Mouse (Mus musculus) CH12.LX (cell line): ENCODE results near the gene Prkcq. TPM values are rescaled to one million over a fixed set of nuclear protein-coding genes. Genes with fewer than 3 reads are reported as not detected.
"Not testable (repeated sequence)": the region's sequence is repeated elsewhere in the genome, so short reads cannot be mapped to it uniquely, and the experiment has no call there.

Experiments
- DNase-seq: peaks from one replicate; pipeline ENCODE4 v3.0.0-alpha.2; 2013; ENCODE audit errors: extremely low read depth
- H3K27ac ChIP-seq: 2 replicates; pipeline ENCODE4 v1.5.1; 2012; ENCODE audit warnings: low read depth, mild to moderate bottlenecking, control low read depth, moderate library complexity; ENCODE audit not compliant: insufficient read depth
- H3K27me3 ChIP-seq: replicated peaks from 2 replicates; pipeline ENCODE3; 2012; ENCODE audit warnings: inconsistent platforms
- H3K36me3 ChIP-seq, 2 experiments: replicated peaks in 1 of 2; 2 replicates each; pipeline versions ENCODE3 to v1.6.1; 2012; ENCODE audit warnings: inconsistent platforms in 1 of 2, low read length in 1 of 2, mild to moderate bottlenecking in 1 of 2, mixed read lengths in 1 of 2, moderate library complexity in 1 of 2; ENCODE audit not compliant: control insufficient read depth in 1 of 2, insufficient read depth in 1 of 2
- H3K4me1 ChIP-seq, 2 experiments: 2 replicates each; pipeline ENCODE4 v1.6.1; 2012; ENCODE audit warnings: inconsistent platforms in 1 of 2, moderate library complexity in 1 of 2; ENCODE audit not compliant: insufficient read depth in 2 of 2, control insufficient read depth in 1 of 2
- H3K4me2 ChIP-seq: 2 replicates; pipeline ENCODE4 v1.6.1; 2012; ENCODE audit warnings: low read depth, mild to moderate bottlenecking, control low read depth; ENCODE audit not compliant: poor library complexity, insufficient read depth, severe bottlenecking
- H3K4me3 ChIP-seq, 3 experiments: fragments of 150-350 bp in 1 of 3; sonication (generic) in 1 of 3; replicated peaks in 1 of 3; 2 replicates each; pipeline versions ENCODE3 to v1.5.1; 2011 to 2012; ENCODE audit warnings: low read depth in 2 of 3, low read length in 2 of 3, mild to moderate bottlenecking in 2 of 3, moderate library complexity in 2 of 3, control low read depth in 1 of 3, improper control_type of control experiment in 1 of 3, inconsistent platforms in 1 of 3, mixed read lengths in 1 of 3; ENCODE audit not compliant: poor library complexity in 1 of 3
- H3K79me2 ChIP-seq: replicated peaks from 2 replicates; pipeline ENCODE4 v1.6.1; 2012; ENCODE audit warnings: mild to moderate bottlenecking, moderate library complexity; ENCODE audit not compliant: control insufficient read depth, poor library complexity, insufficient read depth, severe bottlenecking; ENCODE audit errors: extremely low read depth
- H3K9ac ChIP-seq: 2 replicates; pipeline ENCODE4 v1.6.1; 2012; ENCODE audit warnings: low read depth, mild to moderate bottlenecking, control low read depth, moderate library complexity; ENCODE audit not compliant: insufficient read depth
- H3K9me3 ChIP-seq: replicated peaks from 2 replicates; pipeline ENCODE3; 2012; ENCODE audit warnings: low read length, inconsistent platforms, mixed read lengths
- E2F4 ChIP-seq: IDR thresholded peaks from 2 replicates; pipeline ENCODE4 v1.6.1; 2011; ENCODE audit warnings: low read depth, low read length, improper control_type of control experiment; ENCODE audit not compliant: insufficient replicate concordance
- ELF1 ChIP-seq: IDR thresholded peaks from 2 replicates; pipeline ENCODE4 v1.6.1; 2014; ENCODE audit warnings: low read depth, mild to moderate bottlenecking, inconsistent platforms, low read length, improper control_type of control experiment
- EP300 ChIP-seq: IDR thresholded peaks from 2 replicates; pipeline ENCODE4 v1.6.1; 2011; ENCODE audit warnings: low read length, improper control_type of control experiment
- ETS1 ChIP-seq: conservative IDR thresholded peaks from 2 replicates; pipeline ENCODE4 v1.6.1; 2012; ENCODE audit warnings: low read depth, mild to moderate bottlenecking, inconsistent platforms, low read length, improper control_type of control experiment, moderate library complexity
- IRF4 ChIP-seq: IDR thresholded peaks from 2 replicates; pipeline ENCODE4 v1.6.1; 2014; ENCODE audit warnings: low read depth, mild to moderate bottlenecking, inconsistent platforms, low read length, improper control_type of control experiment
- JUND ChIP-seq: conservative IDR thresholded peaks from 2 replicates; pipeline ENCODE4 v1.6.1; 2011; ENCODE audit warnings: low read depth, low read length, improper control_type of control experiment
- KAT2A ChIP-seq: IDR thresholded peaks from 2 replicates; pipeline ENCODE4 v1.6.1; 2012; ENCODE audit warnings: low read length, improper control_type of control experiment, inconsistent platforms; ENCODE audit not compliant: insufficient replicate concordance
- MAFK ChIP-seq: IDR thresholded peaks from 2 replicates; pipeline ENCODE4 v1.6.1; 2011; ENCODE audit warnings: low read length, improper control_type of control experiment; ENCODE audit not compliant: insufficient replicate concordance
- MAX ChIP-seq: IDR thresholded peaks from 2 replicates; pipeline ENCODE4 v1.6.1; 2011; ENCODE audit warnings: low read length, improper control_type of control experiment
- MAZ ChIP-seq: IDR thresholded peaks from 2 replicates; pipeline ENCODE4 v1.6.1; 2012; ENCODE audit warnings: low read depth, mild to moderate bottlenecking, inconsistent platforms, low read length, improper control_type of control experiment, moderate library complexity
- MYC ChIP-seq: IDR thresholded peaks from 2 replicates; pipeline ENCODE4 v1.6.1; 2011; ENCODE audit warnings: low read depth, mild to moderate bottlenecking, improper control_type of control experiment, low read length
- NELFE ChIP-seq: IDR thresholded peaks from 2 replicates; pipeline ENCODE4 v1.6.1; 2011; ENCODE audit warnings: low read depth, low read length, improper control_type of control experiment
- NRF1 ChIP-seq: IDR thresholded peaks from 2 replicates; pipeline ENCODE4 v1.6.1; 2014; ENCODE audit warnings: low read depth, mild to moderate bottlenecking, inconsistent platforms, low read length, improper control_type of control experiment, moderate library complexity
- PAX5 ChIP-seq: IDR thresholded peaks from 2 replicates; pipeline ENCODE4 v1.6.1; 2012; ENCODE audit warnings: low read length, inconsistent platforms, mixed read lengths
- POLR2AphosphoS2 ChIP-seq: IDR thresholded peaks from 2 replicates; pipeline ENCODE4 v1.6.1; 2011; ENCODE audit warnings: low read depth, low read length, improper control_type of control experiment
- RAD21 ChIP-seq: IDR thresholded peaks from 2 replicates; pipeline ENCODE4 v1.6.1; 2011; ENCODE audit warnings: low read depth, mild to moderate bottlenecking, low read length, improper control_type of control experiment, moderate library complexity
- SIN3A ChIP-seq: IDR thresholded peaks from 2 replicates; pipeline ENCODE4 v1.6.1; 2012; ENCODE audit warnings: low read length, improper control_type of control experiment, inconsistent platforms
- TBP ChIP-seq: conservative IDR thresholded peaks from 2 replicates; pipeline ENCODE4 v1.6.1; 2011; ENCODE audit warnings: low read depth, low read length, improper control_type of control experiment
- TCF12 ChIP-seq: IDR thresholded peaks from 2 replicates; pipeline ENCODE4 v1.6.1; 2014; ENCODE audit warnings: low read depth, mild to moderate bottlenecking, inconsistent platforms, low read length, improper control_type of control experiment
- USF1 ChIP-seq: IDR thresholded peaks from 2 replicates; pipeline ENCODE4 v1.6.1; 2014; ENCODE audit warnings: low read depth, mild to moderate bottlenecking, inconsistent platforms, low read length, improper control_type of control experiment
- USF2 ChIP-seq: conservative IDR thresholded peaks from 2 replicates; pipeline ENCODE4 v1.6.1; 2011; ENCODE audit warnings: low read depth, low read length, improper control_type of control experiment
- ZMIZ1 ChIP-seq: IDR thresholded peaks from 2 replicates; pipeline ENCODE4 v1.6.1; 2012; ENCODE audit warnings: low read depth, mild to moderate bottlenecking, inconsistent platforms, low read length, improper control_type of control experiment
- ZNF384 ChIP-seq: IDR thresholded peaks from 2 replicates; pipeline ENCODE4 v1.6.1; 2012; ENCODE audit warnings: low read depth, low read length, improper control_type of control experiment, inconsistent platforms
- dilution Hi-C: fragments of 300-500 bp; cut with MboI; formaldehyde crosslinking; loops from 2 replicates; pipeline ENCODE4 v1.14.3; 2020; ENCODE audit warnings: low sequenced_read_pairs; ENCODE audit not compliant: extremely low pct_unique_long_range_greater_than_20kb, extremely low pct_ligation_motif_present
- in situ Hi-C: fragments of 300-500 bp; cut with MboI; formaldehyde crosslinking; loops from 3 replicates; pipeline ENCODE4 v1.14.3; 2019; ENCODE audit warnings: low sequenced_read_pairs, low pct_ligation_motif_present, low pct_unique_long_range_greater_than_20kb, mixed read lengths
- polyA plus RNA-seq: library from polyadenylated mRNA; unstranded; fragments of >175 nt; gene quantifications from 2 replicates; pipeline ENCODE4 v1.2.1, GENCODE M21; 2012; ENCODE audit warnings: low read depth; ENCODE audit not compliant: insufficient read length
- total RNA-seq, 2 experiments: library from RNA; depleted of rRNA; stranded (reverse); fragments of 300-350 nt in 1 of 2; fragments of >200 nt in 1 of 2; gene quantifications; 2 replicates each; pipeline ENCODE4 v1.2.3; 2012 to 2014

The Prkcq gene
- total and polyA plus RNA-seq, 3 experiments: not detected

GRCm38 (mm10) chr2:11338931-11339839 is 167.3 kb downstream of the Prkcq start:
- Histone ChIP-seq H3K79me2 (no peaks in the 10 kb centered on the region), H3K27ac (no peak overlapping the region), H3K9ac (no peak overlapping the region), H3K4me1 (peaks cover 7 to 12% of the 10 kb centered on the region in 2 experiments), H3K27me3 (no peaks in the 10 kb centered on the region), H3K4me3 (no peak overlapping the region), H3K4me2 (no peak overlapping the region), H3K9me3 (no peaks in the 10 kb centered on the region), H3K36me3 (no peaks in the 10 kb centered on the region)
- in situ Hi-C loops (loop anchor here (25.0 kb wide), 1 partner anchor 373 kb away; the partner anchor contains the start of gene Il15ra), dilution Hi-C loops (no loop called here)
- no peak for TF ChIP-seq ZNF384
- TF ChIP-seq KAT2A: no peak
- TF ChIP-seq ELF1: no peak
- no peak for TF ChIP-seq RAD21
- no peak for TF ChIP-seq TCF12
- TF ChIP-seq SIN3A: no peak
- TF ChIP-seq POLR2AphosphoS2: no peak
- no peak for TF ChIP-seq MYC
- no peak for TF ChIP-seq NRF1
- TF ChIP-seq MAZ: no peak
- no peak for DNase-seq

DNA sequence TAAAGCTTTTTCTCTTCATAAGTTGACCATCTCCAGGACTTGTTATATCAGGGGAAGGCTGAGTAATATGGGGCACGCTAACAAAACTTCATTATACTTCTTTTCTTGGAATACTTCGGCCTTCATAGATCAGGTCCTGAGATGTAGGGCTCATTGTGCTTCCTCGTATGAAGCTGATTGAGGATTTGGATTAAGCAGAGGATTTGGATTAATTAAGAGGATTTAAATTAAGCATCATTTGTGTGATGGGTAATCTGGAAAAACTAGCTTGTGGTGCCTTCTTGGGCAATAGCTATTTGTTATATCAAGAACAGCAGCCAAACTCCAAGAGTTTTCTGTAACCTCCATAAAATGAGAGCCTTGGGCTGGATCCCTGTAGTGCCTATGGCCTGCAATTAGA is 172.8 kb downstream of the Prkcq start:
- H3K9ac ChIP-seq: no peak overlapping the region
- in situ Hi-C loops: loop anchor here (25.0 kb wide), 1 partner anchor 368 kb away; the partner anchor contains the start of gene Il15ra
- no peak overlapping the region for H3K4me3 ChIP-seq
- no peaks in the 10 kb centered on the region for H3K9me3 ChIP-seq
- no peak overlapping the region for H3K27ac ChIP-seq
- DNase-seq: no peak
- TF ChIP-seq USF1 (no peak), ELF1 (no peak), SIN3A (no peak), MAFK (no peak), TBP (no peak), KAT2A (no peak), TCF12 (no peak), JUND (no peak), NRF1 (no peak), ZMIZ1 (no peak), USF2 (no peak), PAX5 (no peak), ETS1 (no peak), MAX (no peak), IRF4 (no peak), E2F4 (no peak), MYC (no peak), EP300 (no peak), NELFE (no peak)
- dilution Hi-C loops: no loop called here
- no peaks in the 10 kb centered on the region for H3K27me3 ChIP-seq
- H3K4me2 ChIP-seq: no peak overlapping the region
- no peaks in the 10 kb centered on the region for H3K36me3 ChIP-seq
- H3K4me1 ChIP-seq: no peaks in the 10 kb centered on the region
- no peaks in the 10 kb centered on the region for H3K79me2 ChIP-seq

- dilution Hi-C loops, H3K27ac ChIP-seq, H3K27me3 ChIP-seq, H3K79me2 ChIP-seq, DNase-seq, H3K4me1 ChIP-seq, H3K4me3 ChIP-seq, H3K4me2 ChIP-seq, H3K36me3 ChIP-seq, H3K9me3 ChIP-seq, H3K9ac ChIP-seq: not testable (repeated sequence)
- in situ Hi-C loops: loop anchor here (25.0 kb wide), 1 partner anchor 366 kb away; the partner anchor contains the start of gene Il15ra
Observed at GRCm38 (mm10) chr2:11346419-11346818, 174.5 kb downstream of the Prkcq start.
